Mouse (Mus musculus) intestine, postnatal 0 days (tissue): ENCODE results near the gene Acsl1. TPM values are rescaled to one million over a fixed set of nuclear protein-coding genes. Genes with fewer than 3 reads are reported as not detected.

Experiments
- ATAC-seq: fragments of 200-750 bp; cut with Nextera tagmentation; 2 replicates; pipeline ENCODE4 v1.8.0; 2017; ENCODE audit warnings: mild to moderate bottlenecking, moderate TSS enrichment, moderate library complexity
- H3K27ac ChIP-seq: fragments of 300-500 bp; sonication (generic); 2 replicates; pipeline ENCODE4 v1.5.1; 2014; ENCODE audit warnings: mild to moderate bottlenecking, low read depth, low read length, moderate library complexity
- H3K27me3 ChIP-seq: fragments of 300-500 bp; sonication (generic); replicated peaks from 2 replicates; pipeline ENCODE4 v1.6.1; 2014; ENCODE audit warnings: low read length, mixed read lengths; ENCODE audit not compliant: control insufficient read depth, insufficient read depth
- H3K36me3 ChIP-seq: fragments of 300-500 bp; sonication (generic); 2 replicates; pipeline ENCODE4 v1.6.1; 2014; ENCODE audit warnings: mild to moderate bottlenecking, moderate library complexity; ENCODE audit not compliant: control insufficient read depth, insufficient read depth
- H3K4me1 ChIP-seq: fragments of 300-500 bp; sonication (generic); replicated peaks from 2 replicates; pipeline ENCODE4 v1.6.1; 2014; ENCODE audit warnings: antibody characterized with exemption, low read length, mixed read lengths; ENCODE audit not compliant: control insufficient read depth, insufficient read depth
- H3K4me2 ChIP-seq: fragments of 300-500 bp; sonication (generic); replicated peaks from 2 replicates; pipeline ENCODE4 v1.6.1; 2014; ENCODE audit warnings: low read depth, mild to moderate bottlenecking, moderate library complexity
- H3K4me3 ChIP-seq: fragments of 300-500 bp; sonication (generic); 2 replicates; pipeline ENCODE4 v1.5.1; 2014; ENCODE audit warnings: low read depth, low read length
- H3K9ac ChIP-seq: fragments of 300-500 bp; sonication (generic); 2 replicates; pipeline ENCODE4 v1.6.1; 2014; ENCODE audit warnings: mild to moderate bottlenecking, low read depth, low read length
- H3K9me3 ChIP-seq: fragments of 300-500 bp; sonication (generic); 2 replicates; pipeline ENCODE4 v1.6.1; 2016; ENCODE audit warnings: mixed run types; ENCODE audit not compliant: control insufficient read depth
- CTCF ChIP-seq: sonication (generic); IDR thresholded peaks from 2 replicates; pipeline ENCODE4 v1.5.1; 2016; ENCODE audit warnings: low read depth, mild to moderate bottlenecking, control low read depth, antibody characterized with exemption, moderate library complexity
- WGBS: fragments of 180-500 bp; shearing (Covaris S2); extraction: QIAGEN DNeasy Blood & Tissue Kit; methylation state at CpG from one replicate; pipeline ENCODE4 v1.1.7; 2014; 5-methylcytosine and 5-hydroxymethylcytosine counted together
- polyA plus RNA-seq: library from polyadenylated mRNA; unstranded; fragments of >200 nt; fragmentation: Nextera tagmentation; extraction: Ambion mirVana; gene quantifications from 2 replicates; pipeline ENCODE4 v1.2.1, GENCODE M21; 2015

Acsl1 gene
- polyA plus RNA-seq, 1 experiment from 2014 or later, result 54.0 TPM

- Histone ChIP-seq H3K4me1 (0 out of 2 replicates have a peak, but pooled peaks cover 5% of the 10 kb centered on the region), H3K9ac (no peak overlapping the region), H3K27ac (no peak overlapping the region), H3K36me3 (no peaks in the 10 kb centered on the region), H3K4me3 (no peak overlapping the region), H3K9me3 (no peaks in the 10 kb centered on the region), H3K4me2 (peak overlapping the region; percentile 30; the same call in 1 of the 2 replicates), H3K27me3 (no peaks in the 10 kb centered on the region)
- ATAC-seq, result peak; percentile 59
- TF ChIP-seq CTCF, result no peak
- 45% methylated on average over 6 of the region's 6 CpGs for WGBS
These were observed 72.8 kb downstream of the Acsl1 start for GRCm38 (mm10) chr8:46543662-46544061.

- Histone ChIP-seq H3K27ac (no peak overlapping the region), H3K9ac (no peak overlapping the region), H3K4me3 (no peak overlapping the region), H3K9me3 (no peaks in the 10 kb centered on the region), H3K4me2 (no peak overlapping the region), H3K4me1 (0 out of 2 replicates have a peak, but pooled peaks cover 5% of the 10 kb centered on the region), H3K36me3 (no peaks in the 10 kb centered on the region), H3K27me3 (no peaks in the 10 kb centered on the region)
- ATAC-seq, result no peak
- no peak for TF ChIP-seq CTCF
- 91% methylated on average over 5 of the region's 5 CpGs for WGBS
These were observed 75.0 kb downstream of the Acsl1 start for GRCm38 (mm10) chr8:46545854-46546253.

- Histone ChIP-seq H3K36me3 (no peaks in the 10 kb centered on the region), H3K9me3 (no peaks in the 10 kb centered on the region), H3K4me2 (no peak overlapping the region), H3K4me3 (no peak overlapping the region), H3K27me3 (no peaks in the 10 kb centered on the region), H3K9ac (no peak overlapping the region), H3K27ac (no peak overlapping the region), H3K4me1 (0 out of 2 replicates have a peak, but pooled peaks cover 7% of the 10 kb centered on the region)
- WGBS, result 70% methylated on average over 11 of the region's 11 CpGs
- ATAC-seq, result no peak
- TF ChIP-seq CTCF, result no peak
These were observed 75.8 kb downstream of the Acsl1 start for GRCm38 (mm10) chr8:46546431-46547176.

GRCm38 (mm10) chr8:46547245-46547644 lies 76.4 kb downstream of the Acsl1 start:
- Histone ChIP-seq H3K4me3 (no peak overlapping the region), H3K4me2 (no peak overlapping the region), H3K27me3 (no peaks in the 10 kb centered on the region), H3K36me3 (no peaks in the 10 kb centered on the region), H3K9me3 (no peaks in the 10 kb centered on the region), H3K4me1 (0 out of 2 replicates have a peak, but pooled peaks cover 7% of the 10 kb centered on the region), H3K27ac (no peak overlapping the region), H3K9ac (no peak overlapping the region)
- ATAC-seq, result no peak
- 41% methylated on average over 4 of the region's 4 CpGs for WGBS
- peak; percentile 89 for TF ChIP-seq CTCF

GRCm38 (mm10) chr8:46550058-46550457 lies 79.2 kb downstream of the Acsl1 start:
- no peak overlapping the region for H3K4me3 ChIP-seq
- H3K9ac ChIP-seq, result no peak overlapping the region
- H3K4me2 ChIP-seq, result no peak overlapping the region; the same call in 1 of the 2 replicates
- no peak for TF ChIP-seq CTCF
- H3K27ac ChIP-seq, result no peak overlapping the region
- H3K36me3 ChIP-seq, result no peaks in the 10 kb centered on the region
- no peaks in the 10 kb centered on the region for H3K27me3 ChIP-seq
- H3K4me1 ChIP-seq, result peaks cover 5% of the 10 kb centered on the region; the same call in 1 of the 2 replicates
- 57% methylated on average over 8 of the region's 8 CpGs for WGBS
- ATAC-seq, result no peak
- H3K9me3 ChIP-seq, result no peaks in the 10 kb centered on the region

GRCm38 (mm10) chr8:46551029-46551428 lies 80.2 kb downstream of the Acsl1 start:
- H3K9ac ChIP-seq, result no peak overlapping the region
- ATAC-seq, result no peak
- peaks cover 5% of the 10 kb centered on the region; the same call in 1 of the 2 replicates for H3K4me1 ChIP-seq
- 36% methylated on average over 4 of the region's 4 CpGs for WGBS
- H3K27me3 ChIP-seq, result no peaks in the 10 kb centered on the region
- H3K27ac ChIP-seq, result no peak overlapping the region
- no peaks in the 10 kb centered on the region for H3K36me3 ChIP-seq
- peak overlapping the region; percentile 58; the same call in 1 of the 2 replicates for H3K4me3 ChIP-seq
- no peak for TF ChIP-seq CTCF
- H3K4me2 ChIP-seq, result peak overlapping the region; percentile 75
- no peaks in the 10 kb centered on the region for H3K9me3 ChIP-seq
